8 mouse cellular contexts compared by ENCODE assay signal in the genomic region with DNA sequence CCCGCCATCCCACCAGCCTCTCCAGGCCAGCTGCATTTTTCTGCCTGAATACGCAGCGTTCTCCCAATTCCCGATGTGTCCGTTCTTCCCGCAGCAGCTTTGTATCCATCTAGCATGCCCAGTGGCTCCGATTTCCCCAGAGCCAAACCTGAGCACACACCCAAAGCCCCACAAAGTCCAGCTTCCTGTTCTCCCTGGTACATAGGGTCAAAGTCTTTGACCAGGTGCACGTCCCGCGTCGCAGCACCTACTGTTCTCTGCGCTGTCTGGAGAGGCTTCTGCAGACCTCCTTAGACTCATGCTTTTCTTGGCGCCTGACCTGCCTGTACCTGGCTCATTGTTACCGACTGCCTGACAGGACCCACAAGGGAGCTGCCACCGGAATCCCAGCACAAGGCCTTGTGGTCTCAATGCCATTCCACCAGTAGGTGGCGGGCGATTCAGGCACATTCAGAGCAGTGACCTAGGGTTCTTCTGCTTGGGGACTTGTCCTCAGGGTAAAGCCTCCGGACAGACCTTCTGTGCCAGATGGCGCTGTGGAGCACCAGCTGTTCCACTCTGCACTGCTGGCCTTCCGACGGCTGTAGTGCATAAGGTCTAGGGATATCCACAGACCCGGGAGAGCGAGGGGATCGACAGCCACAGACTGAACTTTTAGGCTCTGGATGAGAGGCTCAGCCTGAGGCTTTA. TPM values are rescaled to one million over a fixed set of nuclear protein-coding genes. Genes with fewer than 3 reads are reported as not detected.
DNase-seq lines count a peak whose midpoint lies in the region; ATAC-seq and TF ChIP-seq lines count a peak whose summit lies in the region.

No protein-coding gene starts in this region.

- H3K4me3 ChIP-seq in ES-Bruce4 (ENCODE audit: low read depth, low read length), result peak overlapping the region; percentile 37
- no peak overlapping the region for H3K4me3 ChIP-seq in forebrain, embryonic 13.5 days
- no peak overlapping the region for H3K4me3 ChIP-seq in liver, embryonic 15.5 days (replicated peaks)
- H3K4me3 ChIP-seq in neural tube, embryonic 12.5 days, result no peak overlapping the region
- H3K4me3 ChIP-seq in stomach, postnatal 0 days (ENCODE audit: low read depth, low read length), result no peak overlapping the region

- H3K4me1 ChIP-seq in ES-Bruce4 (ENCODE audit: control insufficient read depth, insufficient read depth, low read length), result no peaks in the 10 kb centered on the region
- peaks cover 20% of the 10 kb centered on the region for H3K4me1 ChIP-seq in forebrain, embryonic 13.5 days
- H3K4me1 ChIP-seq in liver, embryonic 15.5 days (replicated peaks), result peaks cover 27% of the 10 kb centered on the region
- peaks cover 5% of the 10 kb centered on the region; the same call in 1 of the 2 replicates for H3K4me1 ChIP-seq in neural tube, embryonic 12.5 days
- H3K4me1 ChIP-seq in stomach, postnatal 0 days (replicated peaks; ENCODE audit: control insufficient read depth, insufficient read depth), result 0 out of 2 replicates have a peak, but pooled peaks cover 3% of the 10 kb centered on the region

- TF ChIP-seq POLR2A in ES-Bruce4 (IDR thresholded peaks at IDR 0.05; ENCODE audit: insufficient read depth, low read length), result no peak

- H3K27me3 ChIP-seq in ES-Bruce4 (ENCODE audit: control insufficient read depth, insufficient read depth, low read length, poor library complexity, severe bottlenecking), result no peaks in the 10 kb centered on the region
- peaks cover 3% of the 10 kb centered on the region; the same call in 1 of the 2 replicates for H3K27me3 ChIP-seq in forebrain, embryonic 13.5 days
- peaks cover 23% of the 10 kb centered on the region for H3K27me3 ChIP-seq in liver, embryonic 15.5 days
- H3K27me3 ChIP-seq in neural tube, embryonic 12.5 days (replicated peaks), result peaks cover 6% of the 10 kb centered on the region; the same call in 1 of the 2 replicates
- no peaks in the 10 kb centered on the region for H3K27me3 ChIP-seq in stomach, postnatal 0 days (ENCODE audit: control insufficient read depth, insufficient read depth, low read length)

- no peaks in the 10 kb centered on the region for H3K9me3 ChIP-seq in ES-Bruce4 (replicated peaks; ENCODE audit: control insufficient read depth, insufficient read depth, low read length, poor library complexity, severe bottlenecking)
- no peaks in the 10 kb centered on the region for H3K9me3 ChIP-seq in forebrain, embryonic 13.5 days (replicated peaks)
- no peaks in the 10 kb centered on the region for H3K9me3 ChIP-seq in liver, embryonic 15.5 days (replicated peaks)
- no peaks in the 10 kb centered on the region for H3K9me3 ChIP-seq in neural tube, embryonic 12.5 days
- no peaks in the 10 kb centered on the region for H3K9me3 ChIP-seq in stomach, postnatal 0 days (ENCODE audit: control insufficient read depth, low read length)

- H3K4me2 ChIP-seq in forebrain, embryonic 13.5 days, result peak overlapping the region; percentile 24
- H3K4me2 ChIP-seq in liver, embryonic 15.5 days, result peak overlapping the region; percentile 41
- H3K4me2 ChIP-seq in neural tube, embryonic 12.5 days (replicated peaks), result peak overlapping the region; percentile 38
- H3K4me2 ChIP-seq in stomach, postnatal 0 days (replicated peaks; ENCODE audit: low read depth), result peak overlapping the region; percentile 20

- ATAC-seq in forebrain, embryonic 13.5 days, result peak; percentile 91
- ATAC-seq in liver, embryonic 15.5 days (ENCODE audit: insufficient read depth), result peak; percentile 86
- ATAC-seq in neural tube, embryonic 12.5 days (ENCODE audit: low FRiP score, low read depth), result peak; percentile 79
- ATAC-seq in stomach, postnatal 0 days (ENCODE audit: low FRiP score, low TSS enrichment), result peak; percentile 87

- intact Hi-C loops in heart, postnatal 10 days (cut with DNase I), result loop anchor here (1.0 to 5.0 kb wide), 3 partner anchors 41 to 156 kb away; partner anchors contain the start of genes Aco2, Phf5a and Xrcc6

- TF ChIP-seq EP300 in ES-Bruce4 (IDR thresholded peaks at IDR 0.05; ENCODE audit: insufficient read depth, low read depth, low read length), result peak; percentile 68
- TF ChIP-seq EP300 in stomach, postnatal 0 days (optimal IDR thresholded peaks at IDR 0.05), result no peak

- 14% methylated on average over 24 of the region's 24 CpGs for WGBS in forebrain, embryonic 13.5 days
- WGBS in liver, embryonic 15.5 days (ENCODE audit: insufficient replicate concordance), result 15% methylated on average over 24 of the region's 24 CpGs
- 15% methylated on average over 24 of the region's 24 CpGs for WGBS in neural tube, embryonic 12.5 days
- WGBS in stomach, postnatal 0 days, result 14% methylated on average over 24 of the region's 24 CpGs

- no peaks in the 10 kb centered on the region for H3K36me3 ChIP-seq in ES-Bruce4 (ENCODE audit: control insufficient read depth, insufficient read depth, low read length, poor library complexity, severe bottlenecking)
- H3K36me3 ChIP-seq in forebrain, embryonic 13.5 days (ENCODE audit: poor library complexity, severe bottlenecking), result peaks cover 21% of the 10 kb centered on the region
- no peaks in the 10 kb centered on the region for H3K36me3 ChIP-seq in liver, embryonic 15.5 days (replicated peaks)
- peaks cover 11% of the 10 kb centered on the region; the same call in 1 of the 2 replicates for H3K36me3 ChIP-seq in neural tube, embryonic 12.5 days
- H3K36me3 ChIP-seq in stomach, postnatal 0 days (ENCODE audit: control insufficient read depth, insufficient read depth, low read length), result peaks cover 3% of the 10 kb centered on the region; the same call in 1 of the 2 replicates

- H3K27ac ChIP-seq in ES-Bruce4 (ENCODE audit: insufficient read depth, low read length), result no peak overlapping the region
- peak overlapping the region; percentile 54 for H3K27ac ChIP-seq in forebrain, embryonic 13.5 days
- H3K27ac ChIP-seq in liver, embryonic 15.5 days (replicated peaks), result no peak overlapping the region
- H3K27ac ChIP-seq in neural tube, embryonic 12.5 days, result no peak overlapping the region
- no peak overlapping the region; the same call in 1 of the 2 replicates for H3K27ac ChIP-seq in stomach, postnatal 0 days (replicated peaks)

- peak; percentile 87 for DNase-seq in c-Kit-positive CD71-positive TER-119-positive erythroid progenitor cells, embryonic 14.5 days (ENCODE audit: low spot score)
- DNase-seq in heart, postnatal 10 days, result peak; percentile 96
- DNase-seq in kidney, postnatal 4 days, result peak; percentile 96 to 97
- DNase-seq in stomach, postnatal 0 days (ENCODE audit: low spot score), result peak; percentile 95

- peak; percentile 98 for TF ChIP-seq CTCF in ES-Bruce4 (IDR thresholded peaks at IDR 0.05; ENCODE audit: low read depth, low read length)
- peak; percentile 100 for TF ChIP-seq CTCF in stomach, postnatal 0 days (IDR thresholded peaks at IDR 0.05; ENCODE audit: low read depth)

- 0 out of 2 replicates have a peak overlapping the region, but pooled peaks have one; percentile 8 for H3K9ac ChIP-seq in ES-Bruce4 (ENCODE audit: low read depth, poor library complexity, severe bottlenecking)
- peak overlapping the region; percentile 43; the same call in 1 of the 2 replicates for H3K9ac ChIP-seq in forebrain, embryonic 13.5 days
- no peak overlapping the region for H3K9ac ChIP-seq in liver, embryonic 15.5 days
- no peak overlapping the region for H3K9ac ChIP-seq in neural tube, embryonic 12.5 days
- H3K9ac ChIP-seq in stomach, postnatal 0 days (ENCODE audit: low read length), result peak overlapping the region; percentile 14; the same call in 1 of the 2 replicates

RNA-seq across cellular contexts. Expression of gene Tob2, which starts 27.3 kb away (rescaled TPM):
- 10.7 and 12.7 TPM in 2 replicates for polyA plus RNA-seq in ES-Bruce4 (2011; ENCODE audit: insufficient read depth, insufficient read length, low read depth, missing spikeins)
- 19.1 and 21.7 TPM in 2 replicates for polyA plus RNA-seq in forebrain, embryonic 13.5 days (2015; fragmentation: Nextera tagmentation; extraction: Ambion mirVana)
- 10 to 100 TPM; 56.5 to 78.6 TPM for total RNA-seq in heart, postnatal 10 days (2021)
- 11.1 and 12.2 TPM in 2 replicates for polyA plus RNA-seq in liver, embryonic 15.5 days (2015; fragmentation: Nextera tagmentation; extraction: Ambion mirVana)
- 21.6 and 21.7 TPM in 2 replicates for polyA plus RNA-seq in neural tube, embryonic 12.5 days (2016; fragmentation: Nextera tagmentation; extraction: Ambion mirVana)
- polyA plus RNA-seq in stomach, postnatal 0 days (2015; fragmentation: Nextera tagmentation; extraction: Ambion mirVana), result 18.8 and 20.5 TPM in 2 replicates

RNA-seq across cellular contexts. Expression of gene Tef, which starts 29.1 kb away (rescaled TPM):
- polyA plus RNA-seq in ES-Bruce4 (2011; ENCODE audit: insufficient read depth, insufficient read length, low read depth, missing spikeins), result 33.9 and 36.0 TPM in 2 replicates
- polyA plus RNA-seq in forebrain, embryonic 13.5 days (2015; fragmentation: Nextera tagmentation; extraction: Ambion mirVana), result 24.2 and 24.9 TPM in 2 replicates
- 10 to 100 TPM; 51.7 to 74.0 TPM for total RNA-seq in heart, postnatal 10 days (2021)
- polyA plus RNA-seq in liver, embryonic 15.5 days (2015; fragmentation: Nextera tagmentation; extraction: Ambion mirVana), result 6.2 and 8.1 TPM in 2 replicates
- 23.2 and 24.9 TPM in 2 replicates for polyA plus RNA-seq in neural tube, embryonic 12.5 days (2016; fragmentation: Nextera tagmentation; extraction: Ambion mirVana)
- 17.1 and 21.2 TPM in 2 replicates for polyA plus RNA-seq in stomach, postnatal 0 days (2015; fragmentation: Nextera tagmentation; extraction: Ambion mirVana)

RNA-seq across cellular contexts. Expression of gene Phf5a, which starts 40.4 kb away (rescaled TPM):
- polyA plus RNA-seq in ES-Bruce4 (2011; ENCODE audit: insufficient read depth, insufficient read length, low read depth, missing spikeins), result 150 and 172 TPM in 2 replicates
- polyA plus RNA-seq in forebrain, embryonic 13.5 days (2015; fragmentation: Nextera tagmentation; extraction: Ambion mirVana), result 159 and 177 TPM in 2 replicates
- total RNA-seq in heart, postnatal 10 days (2021), result 10 to 100 TPM; 51.7 to 56.0 TPM
- polyA plus RNA-seq in liver, embryonic 15.5 days (2015; fragmentation: Nextera tagmentation; extraction: Ambion mirVana), result 91.3 and 103 TPM in 2 replicates
- polyA plus RNA-seq in neural tube, embryonic 12.5 days (2016; fragmentation: Nextera tagmentation; extraction: Ambion mirVana), result 123 and 126 TPM in 2 replicates
- 75.8 and 77.0 TPM in 2 replicates for polyA plus RNA-seq in stomach, postnatal 0 days (2015; fragmentation: Nextera tagmentation; extraction: Ambion mirVana)

RNA-seq across cellular contexts. Expression of gene Aco2, which starts 40.8 kb away (rescaled TPM):
- 174 and 181 TPM in 2 replicates for polyA plus RNA-seq in ES-Bruce4 (2011; ENCODE audit: insufficient read depth, insufficient read length, low read depth, missing spikeins)
- 202 and 211 TPM in 2 replicates for polyA plus RNA-seq in forebrain, embryonic 13.5 days (2015; fragmentation: Nextera tagmentation; extraction: Ambion mirVana)
- 1,000 to 10,000 TPM; 1,895 to 1,910 TPM for total RNA-seq in heart, postnatal 10 days (2021)
- polyA plus RNA-seq in liver, embryonic 15.5 days (2015; fragmentation: Nextera tagmentation; extraction: Ambion mirVana), result 98.9 and 107 TPM in 2 replicates
- polyA plus RNA-seq in neural tube, embryonic 12.5 days (2016; fragmentation: Nextera tagmentation; extraction: Ambion mirVana), result 213 TPM in 2 replicates
- polyA plus RNA-seq in stomach, postnatal 0 days (2015; fragmentation: Nextera tagmentation; extraction: Ambion mirVana), result 130 and 141 TPM in 2 replicates

Comparison
In these comparisons a context has a peak if more than half of its experiments do, and no peak if none do; other contexts are left out.
1. H3K9ac ChIP-seq: peak in ES-Bruce4 (single experiment), forebrain, embryonic 13.5 days (single experiment) and stomach, postnatal 0 days (single experiment); none in liver, embryonic 15.5 days (single experiment) and neural tube, embryonic 12.5 days (single experiment).
2. Peak in every context shown above with its lines, with median percentiles within 50 percentile points of each other: DNase-seq, ATAC-seq and H3K4me2 ChIP-seq.